Mouse (Mus musculus): ENCODE results near the gene Trip10. TPM values are rescaled to one million over a fixed set of nuclear protein-coding genes. Genes with fewer than 3 reads are reported as not detected.

Gene Trip10
- polyA plus RNA-seq, 1 experiment from 2014 or later: 33.4 TPM

GRCm38 (mm10) chr17:57307074-57307473 is 57.8 kb downstream of the Trip10 start:
- WGBS: 76% methylated on average over 6 of the region's 6 CpGs
- no peak overlapping the region for H3K9ac ChIP-seq (replicated peaks; ENCODE audit: low read depth, low read length)
- H3K9me3 ChIP-seq (ENCODE audit: control insufficient read depth, low read depth, low read length): no peaks in the 10 kb centered on the region
- H3K4me2 ChIP-seq (replicated peaks; ENCODE audit: low read depth, low read length): no peak overlapping the region
- H3K27ac ChIP-seq (ENCODE audit: low read length): no peak overlapping the region
- no peak for ATAC-seq (ENCODE audit: insufficient number of reproducible peaks, insufficient read depth, low FRiP score, low read depth)
- H3K4me1 ChIP-seq (ENCODE audit: control insufficient read depth, insufficient read depth, low read length): no peaks in the 10 kb centered on the region
- no peak overlapping the region for H3K4me3 ChIP-seq (ENCODE audit: low read depth, low read length)
- no peaks in the 10 kb centered on the region for H3K27me3 ChIP-seq (ENCODE audit: control insufficient read depth, insufficient read depth, low read length)
- no peaks in the 10 kb centered on the region for H3K36me3 ChIP-seq (ENCODE audit: control insufficient read depth, insufficient read depth, low read length)

GRCm38 (mm10) chr17:57311801-57312200 is 62.5 kb downstream of the Trip10 start:
- peak; percentile 53; the same call in 1 of the 2 replicates for ATAC-seq (ENCODE audit: insufficient number of reproducible peaks, insufficient read depth, low FRiP score, low read depth)
- Histone ChIP-seq H3K9ac (replicated peaks; ENCODE audit: low read depth, low read length) (no peak overlapping the region), H3K27ac (ENCODE audit: low read length) (no peak overlapping the region), H3K4me1 (ENCODE audit: control insufficient read depth, insufficient read depth, low read length) (no peaks in the 10 kb centered on the region), H3K9me3 (ENCODE audit: control insufficient read depth, low read depth, low read length) (no peaks in the 10 kb centered on the region), H3K4me3 (ENCODE audit: low read depth, low read length) (no peak overlapping the region), H3K4me2 (replicated peaks; ENCODE audit: low read depth, low read length) (no peak overlapping the region), H3K36me3 (ENCODE audit: control insufficient read depth, insufficient read depth, low read length) (no peaks in the 10 kb centered on the region), H3K27me3 (ENCODE audit: control insufficient read depth, insufficient read depth, low read length) (no peaks in the 10 kb centered on the region)
- WGBS: 27% methylated on average over 13 of the region's 13 CpGs

Small RNA genes within 50 kb of the gene (microRNA-seq; reads per million reads assigned to microRNA genes)
- gene Mir6978: not detected

Other genes starting within 250 kb of the Trip10 start
- gene Pspn, start 249.4 kb upstream of the Trip10 start, polyA plus RNA-seq (2014; fragmentation: Nextera tagmentation; extraction: Ambion mirVana): 0.83 and 1.0 TPM in 2 replicates
- gene Gtf2f1, start 238.2 kb upstream of the Trip10 start, polyA plus RNA-seq (2014; fragmentation: Nextera tagmentation; extraction: Ambion mirVana): 56.3 and 59.8 TPM in 2 replicates
- 0.64 and 0.77 TPM in 2 replicates for gene Gm17949, start 238.0 kb upstream of the Trip10 start, polyA plus RNA-seq (2014; fragmentation: Nextera tagmentation; extraction: Ambion mirVana)
- gene Khsrp, start 217.9 kb upstream of the Trip10 start, polyA plus RNA-seq (2014; fragmentation: Nextera tagmentation; extraction: Ambion mirVana): 45.8 and 46.4 TPM in 2 replicates
- 0.28 TPM in 1 of 2 replicates, not detected in the other for gene Slc25a41, start 207.8 kb upstream of the Trip10 start, polyA plus RNA-seq (2014; fragmentation: Nextera tagmentation; extraction: Ambion mirVana)
- gene Crb3, start 190.3 kb upstream of the Trip10 start, polyA plus RNA-seq (2014; fragmentation: Nextera tagmentation; extraction: Ambion mirVana): 43.8 and 44.2 TPM in 2 replicates
- gene Slc25a23, start 189.6 kb upstream of the Trip10 start, polyA plus RNA-seq (2014; fragmentation: Nextera tagmentation; extraction: Ambion mirVana): 11.5 and 12.7 TPM in 2 replicates
- gene Dennd1c, start 170.9 kb upstream of the Trip10 start, polyA plus RNA-seq (2014; fragmentation: Nextera tagmentation; extraction: Ambion mirVana): 5.0 and 5.3 TPM in 2 replicates
- 33.9 and 34.9 TPM in 2 replicates for gene Tubb4a, start 161.7 kb upstream of the Trip10 start, polyA plus RNA-seq (2014; fragmentation: Nextera tagmentation; extraction: Ambion mirVana)
- gene Tnfsf9, start 144.1 kb upstream of the Trip10 start, polyA plus RNA-seq (2014; fragmentation: Nextera tagmentation; extraction: Ambion mirVana): 11.0 and 11.7 TPM in 2 replicates
- not detected in 2 replicates for gene Cd70, start 99.7 kb upstream of the Trip10 start, polyA plus RNA-seq (2014; fragmentation: Nextera tagmentation; extraction: Ambion mirVana)
- 0.31 TPM in 1 of 2 replicates, not detected in the other for gene Tnfsf14, start 55.3 kb upstream of the Trip10 start, polyA plus RNA-seq (2014; fragmentation: Nextera tagmentation; extraction: Ambion mirVana)
- 0.48 and 1.4 TPM in 2 replicates for gene C3, start 21.3 kb upstream of the Trip10 start, polyA plus RNA-seq (2014; fragmentation: Nextera tagmentation; extraction: Ambion mirVana)
- 38.6 and 40.6 TPM in 2 replicates for gene Gpr108, start 1.0 kb upstream of the Trip10 start, polyA plus RNA-seq (2014; fragmentation: Nextera tagmentation; extraction: Ambion mirVana)
- 1.8 and 2.7 TPM in 2 replicates for gene Vav1, start 29.6 kb downstream of the Trip10 start, polyA plus RNA-seq (2014; fragmentation: Nextera tagmentation; extraction: Ambion mirVana)
- gene Adgre1, start 109.2 kb downstream of the Trip10 start, polyA plus RNA-seq (2014; fragmentation: Nextera tagmentation; extraction: Ambion mirVana): 6.5 and 6.6 TPM in 2 replicates

Data from stomach, embryonic 14.5 days (tissue).